In the genomic region with DNA sequence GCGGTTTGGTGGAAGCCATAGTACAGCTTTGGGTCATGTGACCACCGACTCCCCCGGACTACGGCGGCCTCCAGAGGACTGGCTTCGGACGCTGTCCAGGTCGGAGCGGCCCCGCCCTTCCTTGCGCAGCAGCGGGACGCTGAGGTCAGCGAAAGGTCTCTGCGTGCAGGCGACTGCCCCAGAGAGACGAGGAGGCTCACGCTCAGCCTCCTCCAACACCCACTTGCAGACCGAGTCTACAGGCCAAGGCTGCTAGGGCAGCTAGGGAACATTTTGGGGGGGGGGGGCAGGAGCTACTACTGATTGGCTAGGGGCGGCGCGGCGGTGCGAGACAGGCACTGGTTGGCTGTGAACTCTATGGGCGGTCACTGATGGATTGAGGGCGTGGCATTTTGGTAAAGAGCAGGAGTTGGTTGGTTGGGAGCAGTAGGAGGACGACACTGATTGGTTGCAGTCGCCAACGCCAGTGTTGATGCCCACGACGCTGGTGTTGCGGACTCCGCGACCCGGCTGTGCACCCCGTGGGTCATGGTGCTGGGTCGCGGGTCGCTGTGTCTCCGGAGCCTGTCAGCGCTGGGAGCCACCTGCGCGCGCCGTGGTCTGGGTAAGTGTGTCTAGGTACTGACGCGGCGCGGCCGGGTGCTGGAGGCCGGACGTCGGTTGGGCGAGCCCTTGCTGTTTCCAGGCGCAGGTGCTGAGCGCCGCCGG, we compare ENCODE assay signal across 8 mouse cellular contexts. TPM values are rescaled to one million over a fixed set of nuclear protein-coding genes. Genes with fewer than 3 reads are reported as not detected.
DNase-seq lines count a peak whose midpoint lies in the region; ATAC-seq lines count a peak whose summit lies in the region.

Gene Fahd1, minus strand, starts transcription at position 300 of the 708 bp plus-strand sequence.

- DNase-seq in CD4-positive, CD25-positive, alpha-beta regulatory T cell, adult 2 months (ENCODE audit: low read depth, low spot score) = peak; percentile 98
- peak; percentile 70 for DNase-seq in fat pad, adult 2 months (ENCODE audit: extremely low read depth, low read depth, low spot score)
- peak; percentile 97 for DNase-seq in kidney, postnatal 10 days
- peak; percentile 92 to 94 for DNase-seq in natural killer cell, adult 2 months (ENCODE audit: low spot score in 2 of 2)

- H3K4me3 ChIP-seq in brown adipose tissue, adult 24 weeks (ENCODE audit: insufficient read depth, low read depth, low read length) = peak within 1 kb of the TSS; percentile 90
- H3K4me3 ChIP-seq in heart, embryonic 13.5 days = peak within 1 kb of the TSS; percentile 85
- peak within 1 kb of the TSS; percentile 78 for H3K4me3 ChIP-seq in liver, embryonic 12.5 days
- peak within 1 kb of the TSS; percentile 95 for H3K4me3 ChIP-seq in stomach, embryonic 15.5 days (replicated peaks)

- H3K9ac ChIP-seq in heart, embryonic 13.5 days = peak within 1 kb of the TSS; percentile 95
- H3K9ac ChIP-seq in liver, embryonic 12.5 days = peak within 1 kb of the TSS; percentile 90
- peak within 1 kb of the TSS; percentile 54 for H3K9ac ChIP-seq in stomach, embryonic 15.5 days

- peak within 1 kb of the TSS; percentile 88 for H3K4me2 ChIP-seq in heart, embryonic 13.5 days
- H3K4me2 ChIP-seq in liver, embryonic 12.5 days = peak within 1 kb of the TSS; percentile 87
- H3K4me2 ChIP-seq in stomach, embryonic 15.5 days = peak within 1 kb of the TSS; percentile 96

- under 1% methylated on average over 58 of the region's 58 CpGs for WGBS in heart, embryonic 13.5 days
- WGBS in liver, embryonic 12.5 days (ENCODE audit: insufficient replicate concordance) = under 1% methylated on average over 58 of the region's 58 CpGs
- under 1% methylated on average over 58 of the region's 58 CpGs for WGBS in stomach, embryonic 15.5 days

- H3K36me3 ChIP-seq in heart, embryonic 13.5 days = peaks cover 21% of the 10 kb centered on the region
- peaks cover 29% of the 10 kb centered on the region for H3K36me3 ChIP-seq in liver, embryonic 12.5 days
- H3K36me3 ChIP-seq in stomach, embryonic 15.5 days = no peaks in the 10 kb centered on the region

- no peaks in the 10 kb centered on the region for H3K4me1 ChIP-seq in brown adipose tissue, adult 24 weeks (ENCODE audit: control insufficient read depth, insufficient read depth, insufficient read length, low read length)
- peaks cover 29% of the 10 kb centered on the region for H3K4me1 ChIP-seq in heart, embryonic 13.5 days
- peaks cover 31% of the 10 kb centered on the region for H3K4me1 ChIP-seq in liver, embryonic 12.5 days
- H3K4me1 ChIP-seq in stomach, embryonic 15.5 days = peaks cover 10% of the 10 kb centered on the region

- no peaks in the 10 kb centered on the region for H3K9me3 ChIP-seq in heart, embryonic 13.5 days
- no peaks in the 10 kb centered on the region for H3K9me3 ChIP-seq in liver, embryonic 12.5 days (replicated peaks)
- no peaks in the 10 kb centered on the region for H3K9me3 ChIP-seq in stomach, embryonic 15.5 days

- H3K27me3 ChIP-seq in heart, embryonic 13.5 days (replicated peaks) = peaks cover 14% of the 10 kb centered on the region
- H3K27me3 ChIP-seq in liver, embryonic 12.5 days (replicated peaks) = 0 out of 2 replicates have a peak, but pooled peaks cover 5% of the 10 kb centered on the region
- no peaks in the 10 kb centered on the region for H3K27me3 ChIP-seq in stomach, embryonic 15.5 days (replicated peaks)

- peak within 1 kb of the TSS; percentile 96 for H3K27ac ChIP-seq in brown adipose tissue, adult 24 weeks (replicated peaks; ENCODE audit: low read depth, low read length)
- peak within 1 kb of the TSS; percentile 98 for H3K27ac ChIP-seq in heart, embryonic 13.5 days (replicated peaks)
- peak within 1 kb of the TSS; percentile 98 for H3K27ac ChIP-seq in liver, embryonic 12.5 days
- H3K27ac ChIP-seq in stomach, embryonic 15.5 days = peak within 1 kb of the TSS; percentile 98

- peak; percentile 96 for ATAC-seq in heart, embryonic 13.5 days (ENCODE audit: extremely low read depth, insufficient number of reproducible peaks, low FRiP score, low TSS enrichment)
- peak; percentile 94 for ATAC-seq in liver, embryonic 12.5 days
- peak; percentile 98 for ATAC-seq in stomach, embryonic 15.5 days (ENCODE audit: insufficient read depth, low FRiP score, low read depth)

RNA-seq across cellular contexts. Expression of gene Fahd1, which starts in this region (rescaled TPM):
- 73.7 and 89.2 TPM in 2 replicates for polyA plus RNA-seq in brown adipose tissue, adult 24 weeks (2012; ENCODE audit: insufficient read depth, insufficient read length, missing spikeins)
- polyA plus RNA-seq in heart, embryonic 13.5 days (2015; fragmentation: Nextera tagmentation; extraction: Ambion mirVana) = 36.9 and 39.7 TPM in 2 replicates
- polyA plus RNA-seq in liver, embryonic 12.5 days (2016; fragmentation: Nextera tagmentation; extraction: Ambion mirVana) = 34.2 and 34.6 TPM in 2 replicates
- 34.5 and 35.4 TPM in 2 replicates for polyA plus RNA-seq in stomach, embryonic 15.5 days (2015; fragmentation: Nextera tagmentation; extraction: Ambion mirVana)

Comparison
In these comparisons a context has a peak if more than half of its experiments do, and no peak if none do; other contexts are left out.
1. Peak in every context shown above with its lines: DNase-seq, ATAC-seq, H3K4me3 ChIP-seq and H3K27ac ChIP-seq.